Mouse (Mus musculus) layer of hippocampus, postnatal 25 days (tissue): Measurements from ENCODE around the gene Cntn3. TPM values are rescaled to one million over a fixed set of nuclear protein-coding genes. Genes with fewer than 3 reads are reported as not detected.

ENCODE experiments used
- DNase-seq, 2 experiments: peaks; one replicate each; pipeline ENCODE4 v3.0.0; 2022; ENCODE audit warnings: mixed read lengths in 2 of 2, low spot score in 1 of 2; ENCODE audit errors: extremely low spot score in 1 of 2
- total RNA-seq, 2 experiments: library from RNA; stranded (reverse); gene quantifications; 2 replicates each; pipeline ENCODE4 v1.2.3; 2021

The Cntn3 gene
- total RNA-seq, 2 experiments from 2014 or later: 10.9 to 12.7 TPM

GRCm38 (mm10) chr6:102485509-102485908 lies 87.4 kb downstream of the Cntn3 start:
- DNase-seq: no peak

GRCm38 (mm10) chr6:102478320-102479080 lies 94.4 kb downstream of the Cntn3 start:
- DNase-seq: no peak

GRCm38 (mm10) chr6:102438353-102438752 lies 134.5 kb downstream of the Cntn3 start:
- DNase-seq: no peak

DNA sequence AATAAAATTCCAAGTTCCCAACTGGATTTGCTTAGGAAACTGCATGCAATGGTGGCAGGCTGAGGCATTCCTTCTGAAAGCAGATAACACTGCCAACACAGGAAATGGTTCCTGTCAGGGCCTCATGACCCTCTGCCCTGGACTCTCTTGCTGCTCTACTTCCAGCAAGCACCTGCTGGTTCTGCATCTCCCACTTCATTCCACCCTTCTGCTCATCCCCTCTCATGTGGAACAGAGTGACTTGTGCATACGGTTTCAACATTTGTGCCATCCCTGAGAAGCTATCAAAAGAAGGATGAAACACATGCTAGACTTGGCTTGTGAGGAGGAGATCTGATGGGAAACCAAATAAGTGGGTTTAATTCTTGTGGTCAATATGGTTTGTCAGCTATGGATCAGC lies 145.4 kb downstream of the Cntn3 start:
- no peak for DNase-seq

- no peak for DNase-seq
These were observed 151.1 kb downstream of the Cntn3 start for GRCm38 (mm10) chr6:102421781-102422180.

DNA sequence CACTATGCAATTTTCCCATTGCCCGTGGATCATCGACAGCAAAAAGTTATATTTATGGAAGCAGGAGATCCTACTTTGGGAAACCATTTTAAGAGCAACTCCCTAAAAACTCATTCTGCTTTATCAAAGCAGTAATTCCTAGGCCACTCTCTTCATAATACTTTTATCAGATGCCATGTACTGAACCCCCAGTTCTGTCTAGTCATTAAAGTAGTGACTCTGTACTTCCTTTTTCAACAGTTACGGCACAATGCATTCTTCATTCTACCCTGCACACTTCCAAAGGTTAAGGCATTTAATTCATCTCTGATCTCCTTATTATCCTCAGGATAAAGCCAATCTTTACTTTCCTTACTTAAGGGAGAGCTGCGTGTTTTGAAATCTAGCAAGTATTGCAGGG lies 184.3 kb downstream of the Cntn3 start:
- no peak for DNase-seq

DNA sequence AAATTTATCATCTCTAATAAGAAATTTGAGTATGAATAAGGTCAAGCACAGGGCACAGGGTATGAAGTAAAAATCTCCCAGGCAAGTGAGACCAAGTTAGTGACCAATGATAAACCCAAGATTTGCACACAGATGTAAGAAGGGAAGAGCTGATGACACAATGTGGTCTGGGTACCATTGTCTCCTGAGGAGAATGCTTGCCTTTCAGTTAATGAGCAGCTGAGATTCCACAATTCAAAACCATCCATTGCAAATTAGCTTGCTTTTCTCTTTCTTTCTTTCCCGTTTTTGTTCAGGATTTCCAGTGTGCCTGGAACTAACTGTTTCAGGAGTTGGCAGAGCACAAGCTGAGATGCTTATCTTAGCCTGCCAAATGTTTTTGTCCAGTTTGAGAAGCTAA lies 200.8 kb downstream of the Cntn3 start:
- DNase-seq: no peak

DNA sequence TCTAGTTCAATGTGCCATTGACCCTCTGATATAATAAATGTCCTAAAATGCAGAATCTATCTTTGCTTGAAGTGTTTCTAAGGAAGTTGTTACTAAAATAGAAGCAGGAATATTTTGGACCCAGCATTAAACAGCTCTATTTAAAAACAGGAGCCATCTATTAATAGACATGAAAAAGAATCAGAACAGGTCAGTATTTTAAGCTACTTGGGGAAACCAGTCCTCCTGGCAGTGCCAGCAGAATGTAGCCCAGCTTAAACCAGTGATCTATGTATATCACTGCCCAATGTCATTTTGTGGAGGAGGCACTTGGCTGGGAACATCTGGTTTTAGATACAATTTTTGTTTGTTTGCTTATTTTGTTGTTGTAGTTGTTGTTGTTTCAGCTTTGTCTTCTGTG lies 209.0 kb downstream of the Cntn3 start:
- no peak for DNase-seq

- no peak for DNase-seq
These were observed 209.5 kb downstream of the Cntn3 start for GRCm38 (mm10) chr6:102363291-102363832.

GRCm38 (mm10) chr6:102332144-102332543 lies 240.8 kb downstream of the Cntn3 start:
- DNase-seq: no peak

DNA sequence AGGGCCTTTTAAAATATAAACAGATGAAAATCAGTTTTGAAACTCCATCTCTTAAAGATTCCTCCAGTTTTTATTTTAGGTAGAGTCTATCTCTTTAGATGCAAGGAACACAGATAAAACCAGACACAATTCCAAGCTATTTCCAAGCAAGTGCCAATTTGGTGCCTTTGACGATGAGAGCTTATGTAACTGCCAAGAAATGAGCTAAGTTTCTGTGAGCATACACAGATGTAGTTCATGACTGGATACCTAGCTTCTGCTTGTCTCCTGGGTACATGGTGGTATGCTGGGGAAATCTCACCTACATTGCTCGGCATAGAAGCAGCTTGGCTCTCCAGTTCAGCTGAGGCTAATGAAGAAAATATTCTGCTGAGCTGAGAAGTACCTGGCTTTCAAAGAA lies 246.2 kb downstream of the Cntn3 start:
- DNase-seq: no peak

- no peak for DNase-seq
These were observed 250.2 kb downstream of the Cntn3 start for GRCm38 (mm10) chr6:102322614-102323284.

DNA sequence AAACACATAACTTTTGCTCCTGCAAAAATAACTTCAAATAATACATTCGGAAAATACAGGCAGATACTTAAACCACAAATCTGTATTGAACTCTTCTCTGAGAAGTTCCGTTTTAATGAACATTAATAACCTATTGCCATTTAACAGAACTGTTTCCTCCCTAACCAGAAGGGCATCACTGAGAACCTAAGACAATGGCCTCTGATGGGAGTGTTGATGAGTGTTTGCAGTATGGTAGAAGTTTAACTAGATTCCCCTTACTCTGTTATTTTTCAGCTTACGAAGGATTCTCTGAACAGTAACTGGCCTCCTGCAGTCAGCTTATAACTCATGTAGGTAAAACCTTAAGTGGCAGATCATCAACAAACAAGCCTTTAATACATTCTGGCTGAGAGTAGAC lies 253.1 kb downstream of the Cntn3 start:
- DNase-seq: no peak

- no peak for DNase-seq
These were observed 290.0 kb downstream of the Cntn3 start for GRCm38 (mm10) chr6:102282889-102283288.

GRCm38 (mm10) chr6:102231015-102231414 lies 341.9 kb downstream of the Cntn3 start:
- no peak for DNase-seq

DNA sequence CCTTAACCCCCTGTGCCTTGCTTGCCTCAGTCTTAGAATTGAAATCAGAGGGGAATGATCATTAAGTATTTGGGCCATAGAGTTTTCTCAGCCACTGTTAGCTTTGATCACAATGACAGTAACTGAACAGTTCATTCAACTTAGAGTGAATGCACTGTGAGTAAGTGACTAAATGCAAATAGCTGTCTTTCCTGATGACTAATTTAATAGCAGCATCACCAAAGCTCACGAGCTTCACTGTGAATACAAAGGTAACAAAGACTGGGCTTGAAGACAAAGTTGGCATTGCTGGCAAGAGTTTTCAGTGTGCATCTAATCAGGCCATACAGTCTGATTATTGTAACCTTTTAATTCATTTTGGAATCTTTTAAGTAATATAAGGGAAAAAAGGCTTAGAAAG lies 386.6 kb downstream of the Cntn3 start:
- DNase-seq: no peak

- DNase-seq: no peak
These were observed 402.0 kb downstream of the Cntn3 start for GRCm38 (mm10) chr6:102170913-102171312.

GRCm38 (mm10) chr6:102161186-102161585 lies 411.7 kb downstream of the Cntn3 start:
- DNase-seq: no peak

GRCm38 (mm10) chr6:102121676-102122075 lies 451.2 kb downstream of the Cntn3 start:
- DNase-seq: no peak

DNA sequence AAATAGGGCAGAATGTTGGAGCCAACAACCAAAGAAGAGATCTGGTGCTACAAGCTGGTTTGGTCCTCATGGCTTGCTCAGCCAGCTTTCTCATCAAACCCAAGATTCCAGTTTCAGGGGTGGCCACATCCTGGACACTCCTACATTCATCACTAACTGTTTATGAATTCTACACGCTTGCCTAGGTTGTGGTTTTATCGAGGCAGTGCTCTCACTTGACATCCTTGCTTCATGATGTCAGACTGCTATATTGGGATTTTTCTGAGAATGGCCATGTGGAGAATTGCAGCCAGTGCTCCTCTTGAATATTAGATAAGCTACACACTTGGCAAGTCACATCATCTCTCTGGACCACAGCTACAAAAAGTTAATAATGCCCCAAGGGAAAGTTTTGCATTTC lies 452.9 kb downstream of the Cntn3 start:
- no peak for DNase-seq

DNA sequence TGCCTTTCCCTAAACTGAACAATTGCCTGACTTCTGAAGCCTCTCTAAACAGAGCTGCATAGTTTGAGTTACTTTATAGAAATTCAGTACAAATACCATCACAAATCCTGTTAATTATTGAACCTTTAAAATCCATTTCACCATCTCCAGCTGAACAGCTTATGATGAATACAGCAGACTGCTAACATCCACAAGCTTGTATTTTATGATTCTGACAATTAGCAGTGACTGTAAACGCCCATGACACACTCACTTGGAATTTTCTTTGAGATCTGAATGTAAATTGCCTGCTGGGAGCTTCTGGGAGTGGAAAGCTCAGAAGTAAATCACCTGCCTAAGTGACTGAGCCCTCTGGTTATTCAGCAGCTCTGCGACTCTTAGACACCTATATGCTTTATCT lies 459.3 kb downstream of the Cntn3 start:
- no peak for DNase-seq
